Mouse (Mus musculus): Measurements from ENCODE around the gene Igf1r.
"Not testable (repeated sequence)": the region's sequence is repeated elsewhere in the genome, so short reads cannot be mapped to it uniquely, and the experiment has no call there.

Igf1r gene

DNA sequence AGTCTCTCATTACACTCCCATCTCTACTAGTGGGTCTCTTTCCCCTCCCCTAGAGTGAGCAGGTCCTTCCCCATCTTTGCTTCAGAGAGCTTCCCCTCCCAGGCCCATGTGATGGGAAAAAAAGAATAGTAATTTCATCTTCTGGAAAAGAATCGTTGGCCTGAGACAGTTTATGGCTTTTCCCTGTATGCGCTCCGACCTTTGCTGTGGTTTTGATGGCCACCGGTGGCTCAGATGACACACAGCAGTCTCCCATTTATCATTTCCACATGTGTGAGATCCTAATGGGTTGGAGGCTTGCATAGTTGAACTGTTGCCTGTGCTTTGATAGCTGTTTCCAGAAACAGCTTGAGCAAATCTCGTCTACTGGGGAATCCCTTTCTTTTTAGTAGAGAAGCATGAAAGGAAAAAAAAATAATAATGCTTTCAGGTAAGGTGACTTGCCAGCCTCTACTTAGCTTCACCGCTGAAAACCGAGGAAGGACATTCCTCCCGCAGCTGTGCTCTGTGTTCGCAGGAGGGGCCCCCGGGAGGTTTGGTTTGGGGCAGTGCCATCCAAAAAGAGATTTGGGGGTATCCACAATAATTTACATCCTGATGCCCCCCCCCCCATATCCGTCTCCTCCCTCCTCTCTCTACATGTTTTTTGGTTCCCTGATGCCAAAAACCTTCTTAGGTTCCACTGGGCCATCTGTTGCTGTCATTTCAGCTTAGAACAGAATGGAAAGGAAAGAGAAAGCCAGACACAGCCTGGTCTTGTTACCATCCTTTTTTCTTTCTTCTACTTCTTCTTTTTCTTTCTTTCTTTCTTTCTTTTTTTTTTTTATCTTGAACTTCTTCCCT is 324.6 kb downstream of the Igf1r start:
- no peak for DNase-seq

DNA sequence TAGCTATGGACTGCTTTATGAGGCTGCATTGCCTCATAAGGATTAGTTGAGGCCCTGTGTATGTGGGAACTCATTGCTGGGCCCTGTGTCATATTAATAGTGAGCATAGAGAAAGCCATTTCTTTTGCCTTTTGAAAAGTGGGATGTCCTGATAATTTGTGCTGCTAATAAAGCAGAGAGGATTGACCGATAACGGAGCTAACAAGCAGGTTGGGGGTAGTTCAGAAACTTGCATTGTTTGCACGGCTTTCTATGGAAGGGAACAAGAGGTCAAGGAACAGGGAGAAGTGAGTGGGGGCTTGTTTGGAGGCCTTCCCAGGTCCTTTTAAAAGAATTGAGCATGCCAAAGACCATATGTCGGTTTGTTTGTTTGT is 325.3 kb downstream of the Igf1r start:
- no peak for DNase-seq

DNA sequence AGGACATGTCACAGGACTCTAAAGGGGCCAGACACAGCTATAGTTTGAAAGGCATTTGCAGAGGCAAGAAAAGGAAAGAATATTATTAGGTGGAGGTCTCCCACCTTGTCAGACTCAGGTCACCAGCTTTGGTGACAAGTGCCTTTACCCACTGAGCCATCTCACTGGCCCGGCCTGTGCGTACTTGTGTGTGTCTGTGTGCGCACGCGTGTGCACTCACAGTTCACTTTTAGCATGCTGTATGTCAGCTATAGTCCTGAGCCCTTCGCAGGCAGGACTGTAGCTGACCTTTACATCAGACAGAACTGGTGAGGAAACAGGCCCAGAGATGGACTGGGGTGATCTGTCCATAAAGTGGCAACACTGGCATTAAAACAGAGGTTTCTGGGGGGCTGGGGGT is 325.8 kb downstream of the Igf1r start:
- no peak for DNase-seq

DNA sequence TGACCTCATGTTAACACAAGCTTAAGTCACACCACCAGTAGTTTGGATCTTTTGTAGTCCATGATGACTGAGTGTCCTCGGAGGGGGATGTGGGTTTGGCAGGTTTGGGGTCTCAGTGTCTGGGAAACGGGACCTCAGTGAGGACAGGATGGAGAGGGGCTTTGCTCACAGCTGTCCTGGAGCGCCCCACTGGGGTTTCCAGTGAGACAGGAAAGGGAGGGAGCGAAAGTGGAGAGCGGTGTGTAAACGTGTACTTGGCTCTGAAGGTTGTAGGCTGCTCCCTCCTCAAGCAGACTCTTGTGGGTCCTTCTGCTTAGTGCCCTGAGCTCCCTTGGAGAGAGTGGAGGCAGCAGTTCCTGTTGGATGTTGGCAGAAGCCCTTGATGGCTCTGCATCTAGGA is 326.3 kb downstream of the Igf1r start:
- DNase-seq = no peak

DNA sequence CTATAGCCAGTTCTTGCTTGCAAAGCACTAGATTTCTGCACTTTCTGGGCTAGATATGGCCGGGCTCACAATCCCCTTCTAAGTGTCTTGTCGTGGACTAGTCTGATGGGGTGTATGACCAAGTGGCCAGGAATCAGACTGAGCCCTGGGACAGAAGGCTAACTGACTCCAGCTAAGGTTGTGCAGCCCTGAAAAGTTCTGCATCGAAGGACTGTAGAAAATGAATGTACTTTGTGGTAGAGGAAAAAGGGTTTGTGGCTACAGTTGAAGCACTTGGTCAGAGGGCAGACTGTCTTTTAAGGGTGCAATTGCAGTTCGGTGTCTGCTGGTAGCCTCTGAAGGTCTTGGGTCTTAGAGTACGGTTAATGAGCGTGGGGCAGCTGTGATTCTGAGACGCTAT is 326.9 kb downstream of the Igf1r start:
- DNase-seq = no peak

DNA sequence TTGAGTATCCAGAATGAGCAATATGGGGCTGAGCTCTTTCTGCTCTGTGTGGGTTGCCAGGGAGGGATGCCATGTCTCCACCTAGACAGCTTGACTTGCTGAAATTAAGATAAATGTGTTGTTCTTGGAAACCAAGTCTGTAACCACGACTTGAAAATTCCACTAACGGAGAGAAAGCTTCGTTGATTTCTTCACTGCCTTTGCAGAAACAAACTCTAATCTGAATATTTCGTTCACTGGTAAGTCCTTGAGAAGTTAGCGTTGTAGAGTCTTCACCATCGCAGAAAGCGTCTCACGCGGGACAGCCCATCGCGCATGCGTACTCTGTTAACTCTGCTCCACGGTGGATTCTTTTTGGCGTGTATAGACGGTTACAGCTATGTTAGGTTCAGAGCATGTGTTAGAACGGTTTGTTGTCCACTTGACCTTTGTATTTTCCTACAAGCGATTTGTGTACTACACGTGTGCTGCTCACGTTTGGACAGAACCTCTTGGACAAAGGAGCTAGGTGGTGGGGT is 327.8 kb downstream of the Igf1r start:
- no peak for DNase-seq

DNA sequence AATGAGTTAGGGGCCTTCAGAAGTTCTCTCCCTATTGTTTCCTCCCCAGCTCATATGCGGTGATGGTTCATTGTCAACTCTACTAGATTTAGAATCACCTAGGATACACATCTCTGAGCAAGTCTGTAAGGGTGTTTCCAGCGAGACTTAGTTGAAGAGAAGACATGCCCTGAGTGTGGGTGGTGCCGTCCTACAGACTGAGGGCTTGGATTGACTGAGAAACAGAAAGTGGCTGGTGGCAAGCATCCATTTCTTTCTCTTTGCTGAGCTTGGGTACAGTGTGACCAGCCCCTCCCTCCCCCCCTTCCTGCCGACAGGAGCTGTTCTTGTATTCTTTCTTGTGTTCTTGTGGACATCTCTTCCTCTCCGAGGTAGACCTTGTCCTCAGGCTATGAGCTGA is 328.7 kb downstream of the Igf1r start:
- DNase-seq = no peak

DNA sequence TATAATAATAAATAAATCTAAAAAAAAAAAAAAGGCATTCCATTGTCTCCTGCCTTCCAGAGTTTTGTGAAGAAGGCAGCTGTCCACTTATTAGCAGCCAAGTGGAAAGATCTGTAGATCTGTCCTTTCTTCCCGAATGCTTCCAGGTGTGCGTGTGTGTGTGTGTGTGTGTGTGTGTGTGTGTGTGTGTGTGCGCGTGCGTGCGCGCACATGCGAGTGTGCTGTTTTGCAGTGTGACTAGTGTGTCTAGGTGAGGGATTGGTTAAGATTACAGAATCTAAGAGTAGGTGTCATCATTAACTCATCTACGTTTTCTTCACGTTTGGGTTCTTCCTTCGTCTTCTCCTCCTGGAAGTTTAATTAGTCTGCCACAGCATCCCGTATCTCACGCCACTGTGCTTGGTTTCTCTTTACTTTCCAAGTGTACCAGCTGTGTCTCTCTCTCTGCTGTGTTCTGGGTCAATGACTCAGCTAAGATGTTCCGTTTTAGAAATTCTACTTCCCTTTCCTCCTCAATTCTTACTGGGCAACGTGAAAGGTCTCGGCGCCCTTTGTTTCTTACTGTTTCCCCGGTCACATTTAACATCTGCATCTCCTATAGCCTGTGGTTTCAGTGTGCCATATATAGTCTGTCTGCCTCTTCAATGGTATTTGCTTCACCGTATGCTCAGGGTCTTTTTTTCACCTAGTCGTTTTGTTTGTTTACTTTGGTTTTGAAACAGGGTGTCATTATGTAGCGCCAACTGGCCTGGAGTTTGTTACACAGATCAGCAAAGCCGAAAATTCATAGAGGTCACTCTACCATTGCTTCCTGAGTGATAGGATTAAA is 329.9 kb downstream of the Igf1r start:
- DNase-seq = no peak

DNA sequence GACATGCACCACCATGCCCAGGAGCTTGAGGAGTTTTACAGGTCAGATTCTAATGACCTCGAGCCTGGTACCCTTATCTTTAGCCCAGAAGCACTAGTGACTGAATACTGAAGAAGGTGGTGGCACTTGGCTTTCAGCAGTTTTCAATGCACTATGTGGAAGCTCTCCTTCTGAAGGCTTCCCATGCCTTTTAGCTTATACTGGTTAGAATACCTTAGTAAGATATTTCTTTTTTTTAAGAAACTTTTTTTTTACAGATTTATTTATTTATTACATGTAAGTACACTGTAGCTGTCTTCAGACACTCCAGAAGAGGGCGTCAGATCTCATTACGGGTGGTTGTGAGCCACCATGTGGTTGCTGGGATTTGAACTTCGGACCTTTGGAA is 330.5 kb downstream of the Igf1r start:
- DNase-seq = not testable (repeated sequence)
